Mouse (Mus musculus) urinary bladder, adult 2 months (tissue): ENCODE data around the gene Plcb4. TPM values are rescaled to one million over a fixed set of nuclear protein-coding genes. Genes with fewer than 3 reads are reported as not detected.

Experiments
- DNase-seq: peaks from one replicate; pipeline ENCODE4 v3.0.0; 2022; ENCODE audit warnings: low spot score
- polyA plus RNA-seq: library from polyadenylated mRNA; depleted of rRNA; stranded (reverse); fragments of >200 nt; gene quantifications from 2 replicates; pipeline ENCODE4 v1.2.3, GENCODE M21; 2012

Gene Plcb4
- polyA plus RNA-seq, 1 experiment, result 259 TPM

DNA sequence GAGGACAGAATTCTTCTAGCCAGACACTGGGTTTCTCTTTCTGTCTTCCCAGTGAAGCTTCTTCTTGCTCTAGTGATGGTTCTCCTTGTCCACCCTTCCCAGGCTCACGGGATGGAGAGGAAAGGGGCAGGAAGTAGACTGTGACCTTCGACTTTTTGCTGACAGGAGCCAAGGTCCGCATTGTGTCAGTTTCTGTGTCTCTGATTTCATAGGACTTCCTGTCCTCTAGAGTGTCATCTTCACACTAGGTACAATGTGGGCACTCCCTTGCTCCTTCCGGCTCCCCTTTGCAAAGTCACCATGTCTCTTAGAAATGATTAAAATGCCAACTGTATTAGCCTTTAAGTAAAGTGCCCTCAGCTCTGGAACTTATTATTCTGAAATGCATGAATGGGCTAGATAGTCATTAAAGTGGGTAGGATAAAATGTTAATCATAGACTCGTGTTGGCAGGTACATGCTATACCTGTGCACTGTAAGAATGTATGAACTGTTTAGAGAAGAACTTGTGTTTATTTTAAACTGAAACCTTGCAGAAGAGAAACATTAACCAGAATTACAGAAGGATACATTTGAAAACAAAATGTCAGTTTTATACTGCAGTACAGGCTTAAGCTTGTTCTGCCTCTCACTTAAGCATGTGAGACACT lies 152.8 kb downstream of the Plcb4 start:
- DNase-seq, result no peak

DNA sequence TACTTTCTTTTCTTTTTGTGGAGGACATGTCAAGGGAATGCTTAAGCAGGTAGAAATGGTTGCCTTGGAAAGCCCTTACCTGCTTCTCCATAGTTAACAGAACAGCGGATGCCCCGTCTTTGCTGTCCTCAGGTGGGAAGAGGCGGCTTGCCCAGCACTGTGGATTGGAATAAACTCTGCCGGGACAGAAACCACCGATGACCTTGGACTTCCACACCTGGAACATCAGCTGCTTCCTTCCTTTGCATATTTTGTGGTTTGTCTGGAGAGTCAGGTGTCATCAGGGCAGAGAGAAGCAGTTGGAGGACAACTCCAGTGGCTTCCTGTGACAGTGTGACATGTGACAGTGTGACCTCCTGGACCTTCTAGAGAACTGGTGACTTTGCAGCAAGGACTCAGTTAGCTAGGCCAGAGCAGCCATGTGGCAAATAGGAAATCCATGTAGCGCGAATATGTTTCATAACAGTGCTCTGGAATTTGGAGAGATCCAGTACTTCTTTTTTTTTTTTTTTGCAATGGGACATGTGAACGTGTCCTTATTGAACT lies 154.0 kb downstream of the Plcb4 start:
- DNase-seq, result no peak

- no peak for DNase-seq
Measured at GRCm38 (mm10) chr2:135820691-135821090, 161.9 kb downstream of the Plcb4 start.

- DNase-seq, result no peak
Measured at GRCm38 (mm10) chr2:135823690-135824089, 164.9 kb downstream of the Plcb4 start.

DNA sequence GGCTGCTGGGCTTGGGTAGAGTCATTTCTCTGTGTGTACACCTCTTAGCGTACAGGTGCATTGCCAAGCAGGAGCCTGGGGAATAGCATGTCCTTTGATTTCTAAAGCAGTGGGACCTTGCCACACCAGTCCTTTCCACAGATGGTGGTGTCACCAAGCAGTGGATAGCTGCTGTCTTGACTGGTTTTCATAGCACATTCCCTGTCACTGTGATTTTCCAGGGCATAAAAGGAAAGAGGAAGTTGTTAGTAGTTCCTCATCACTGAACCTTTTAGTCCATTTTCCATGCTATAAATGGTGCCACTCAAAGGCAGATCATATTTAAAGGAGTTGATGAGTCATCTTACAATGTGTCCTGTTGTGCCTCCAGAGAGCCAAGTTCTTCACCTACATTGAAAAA lies 165.9 kb downstream of the Plcb4 start:
- no peak for DNase-seq

- no peak for DNase-seq
Measured at GRCm38 (mm10) chr2:135825645-135826044, 166.8 kb downstream of the Plcb4 start.

DNA sequence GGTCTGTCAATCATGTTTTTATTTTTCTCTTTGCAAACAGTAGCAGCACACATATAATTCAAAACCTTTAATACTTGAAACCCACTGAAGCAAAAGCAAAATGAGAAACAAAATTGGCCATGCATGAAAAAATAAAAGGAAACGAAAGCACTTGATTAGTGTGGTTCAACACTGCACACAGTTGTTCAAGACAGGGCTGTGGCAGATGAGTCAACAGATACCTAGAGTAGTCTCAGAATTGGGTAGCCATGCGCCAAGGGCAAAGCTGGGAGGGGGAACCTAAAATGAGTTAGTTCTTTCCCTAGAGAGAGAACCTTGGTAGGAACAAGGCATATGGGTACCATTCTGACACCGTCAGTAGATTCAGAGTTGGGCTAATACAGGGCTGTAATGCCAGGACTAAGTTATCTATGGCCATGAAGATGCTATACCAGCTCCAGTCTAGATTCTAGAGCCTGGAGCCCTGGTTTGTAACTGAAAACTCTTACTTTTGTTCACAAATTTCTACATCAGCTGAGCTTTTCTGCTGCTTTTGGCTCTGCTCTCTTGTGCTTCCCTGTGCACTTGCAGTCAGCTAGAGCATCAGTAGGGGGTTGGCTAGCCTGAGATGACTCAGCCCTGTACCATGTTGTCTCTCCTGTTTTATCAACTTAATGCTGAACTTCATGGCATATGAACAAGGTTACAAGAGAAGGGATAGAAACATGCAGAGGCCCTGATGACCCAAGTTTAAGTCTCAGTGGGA lies 168.0 kb downstream of the Plcb4 start:
- DNase-seq, result no peak

GRCm38 (mm10) chr2:135828446-135828845 lies 169.6 kb downstream of the Plcb4 start:
- DNase-seq, result no peak

DNA sequence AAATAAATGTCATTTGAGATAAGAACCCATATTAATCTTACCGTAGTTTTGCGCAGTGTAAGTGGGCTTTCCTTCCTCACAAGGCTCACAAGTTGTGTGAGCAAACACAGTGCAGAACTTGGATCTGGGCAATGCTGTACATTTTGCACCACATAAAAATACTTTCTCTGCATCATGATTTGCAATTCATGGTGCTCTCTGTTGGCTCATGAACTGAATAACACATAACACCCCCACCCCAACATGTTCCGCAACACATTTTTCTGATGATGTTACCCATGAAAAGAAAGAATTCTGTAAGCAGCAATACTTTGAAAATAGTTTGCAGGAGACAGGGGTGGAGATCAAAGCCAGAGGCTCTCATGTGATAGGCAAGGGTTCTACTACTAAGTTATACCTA lies 174.9 kb downstream of the Plcb4 start:
- DNase-seq, result no peak

DNA sequence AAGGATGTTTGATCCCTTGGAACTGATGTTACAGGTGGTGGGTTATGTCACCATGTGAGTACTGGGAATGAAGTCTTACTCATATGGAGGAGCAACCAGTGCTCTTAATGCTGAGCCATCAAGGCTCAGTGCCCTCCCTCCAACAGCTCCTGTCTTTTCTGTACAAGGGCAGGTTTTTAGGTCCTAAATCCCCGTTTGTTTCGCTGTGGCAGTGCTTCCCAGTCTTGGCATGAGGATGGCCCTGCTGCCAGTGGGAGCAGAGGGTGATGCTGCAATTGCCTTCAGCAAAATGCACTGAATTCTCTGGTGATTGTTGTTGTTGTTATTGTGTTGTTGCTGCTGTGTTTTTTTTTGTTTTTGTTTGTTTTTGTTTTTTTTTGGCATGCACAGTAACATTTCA lies 175.6 kb downstream of the Plcb4 start:
- DNase-seq, result no peak

- DNase-seq, result no peak
Measured at GRCm38 (mm10) chr2:135835911-135836310, 177.1 kb downstream of the Plcb4 start.

GRCm38 (mm10) chr2:135836426-135836825 lies 177.6 kb downstream of the Plcb4 start:
- DNase-seq, result no peak

GRCm38 (mm10) chr2:135837730-135838129 lies 178.9 kb downstream of the Plcb4 start:
- DNase-seq, result no peak

GRCm38 (mm10) chr2:135838135-135838534 lies 179.3 kb downstream of the Plcb4 start:
- DNase-seq, result no peak

DNA sequence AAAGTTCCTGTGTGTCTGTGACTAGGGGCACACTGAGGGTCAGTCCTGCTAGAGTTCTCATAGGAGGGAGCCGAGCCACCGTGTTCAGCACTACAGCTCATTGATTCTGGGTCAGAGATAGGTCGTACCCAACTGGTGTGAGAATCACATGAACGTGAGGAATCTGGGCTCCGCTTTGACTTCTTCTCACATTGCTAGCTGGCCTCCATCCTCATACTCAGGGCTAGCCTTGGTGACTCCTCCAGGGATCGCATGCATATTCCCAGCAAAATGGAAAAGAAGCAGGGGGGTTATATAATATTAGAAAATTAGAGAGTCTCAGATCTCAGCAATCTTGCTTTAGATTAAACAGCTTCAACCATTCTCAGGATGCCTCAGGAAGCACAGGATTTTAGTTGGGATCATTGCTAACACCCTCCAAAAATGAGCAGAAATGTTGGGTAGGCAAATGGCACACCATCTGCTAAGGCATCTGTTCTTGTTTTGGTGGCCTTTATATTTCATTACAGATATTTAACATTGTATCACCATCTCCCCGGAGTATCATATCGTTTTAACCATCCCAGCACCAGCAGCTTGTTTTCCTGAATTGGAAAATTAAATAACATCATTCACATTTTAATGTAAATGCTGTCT lies 180.0 kb downstream of the Plcb4 start:
- DNase-seq, result no peak

DNA sequence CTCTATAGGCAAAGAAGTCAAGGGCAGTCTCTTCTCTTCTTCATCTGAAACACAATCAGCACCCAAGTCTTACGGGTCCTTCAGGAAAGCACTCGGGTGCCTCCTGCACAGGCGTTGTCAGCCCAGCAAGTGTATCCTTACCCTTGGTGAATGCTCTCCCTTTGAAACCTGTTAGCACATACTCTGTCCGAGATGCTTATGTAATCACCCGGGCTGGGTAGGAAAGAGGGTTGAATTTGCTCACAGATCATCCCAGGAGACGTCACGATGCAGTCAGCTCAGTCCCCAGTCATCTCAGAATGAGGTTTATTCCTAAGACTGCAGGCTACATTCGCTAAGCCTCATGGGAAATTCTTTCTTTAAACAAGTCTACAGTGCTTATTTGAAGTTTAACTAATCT lies 184.9 kb downstream of the Plcb4 start:
- DNase-seq, result no peak

DNA sequence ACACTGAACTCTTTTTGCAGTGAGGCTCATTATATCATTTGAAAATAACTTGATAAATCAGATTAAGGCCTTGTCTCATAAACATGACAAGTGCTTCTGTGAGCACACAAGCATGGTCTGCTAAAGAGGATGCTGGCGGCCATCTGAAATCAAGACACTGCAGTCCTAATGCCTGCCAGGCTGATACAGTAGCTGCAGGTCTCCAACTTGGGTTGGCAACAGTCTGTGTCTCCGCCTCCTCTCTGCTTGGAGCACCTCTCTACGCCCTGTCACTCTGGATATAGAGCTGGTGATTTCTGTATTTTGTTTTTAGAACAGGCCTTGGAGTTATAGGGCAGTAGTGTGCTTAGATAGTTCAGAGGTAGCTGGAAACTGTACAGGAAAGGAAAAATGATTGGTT lies 188.1 kb downstream of the Plcb4 start:
- no peak for DNase-seq

GRCm38 (mm10) chr2:135847738-135848137 lies 188.9 kb downstream of the Plcb4 start:
- no peak for DNase-seq

DNA sequence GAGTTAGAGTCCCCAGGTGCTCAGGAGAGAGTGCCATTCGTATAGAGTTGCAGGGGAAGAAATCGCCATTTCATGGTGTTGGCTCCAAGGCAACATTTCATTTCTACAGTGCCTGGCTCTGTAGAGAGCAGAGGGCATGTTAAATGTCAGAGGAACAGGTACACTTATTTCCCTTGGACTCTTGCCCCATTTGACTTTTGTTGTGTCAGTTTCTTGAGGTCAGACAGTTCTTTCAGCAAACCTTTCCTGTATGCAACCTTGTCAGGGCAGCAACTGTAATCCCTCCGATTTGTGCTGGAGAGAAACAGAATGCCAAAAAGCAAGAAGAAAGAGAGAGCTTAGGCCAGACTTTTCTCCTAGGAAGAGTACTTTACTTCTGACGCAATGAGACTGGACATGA lies 189.4 kb downstream of the Plcb4 start:
- no peak for DNase-seq

- no peak for DNase-seq
Measured at GRCm38 (mm10) chr2:135851964-135852363, 193.2 kb downstream of the Plcb4 start.

DNA sequence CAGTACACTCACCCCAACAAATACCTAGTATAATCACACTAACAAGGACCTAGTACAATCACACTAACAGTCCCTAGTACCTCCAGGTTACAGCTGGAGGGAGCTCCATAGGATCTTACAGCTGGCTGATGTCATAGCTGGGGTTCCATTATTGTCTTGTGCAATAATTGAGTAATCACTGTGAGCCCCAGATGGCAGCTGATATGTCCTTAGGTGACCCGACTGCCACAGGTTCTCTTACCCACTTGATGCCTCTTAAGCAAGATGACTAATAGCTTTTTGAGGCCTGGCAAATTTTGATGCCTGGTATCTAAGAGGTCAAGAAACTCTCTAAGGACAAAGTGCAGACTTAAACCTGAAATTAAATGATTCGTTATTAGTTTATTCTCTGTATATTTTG lies 194.3 kb downstream of the Plcb4 start:
- no peak for DNase-seq

DNA sequence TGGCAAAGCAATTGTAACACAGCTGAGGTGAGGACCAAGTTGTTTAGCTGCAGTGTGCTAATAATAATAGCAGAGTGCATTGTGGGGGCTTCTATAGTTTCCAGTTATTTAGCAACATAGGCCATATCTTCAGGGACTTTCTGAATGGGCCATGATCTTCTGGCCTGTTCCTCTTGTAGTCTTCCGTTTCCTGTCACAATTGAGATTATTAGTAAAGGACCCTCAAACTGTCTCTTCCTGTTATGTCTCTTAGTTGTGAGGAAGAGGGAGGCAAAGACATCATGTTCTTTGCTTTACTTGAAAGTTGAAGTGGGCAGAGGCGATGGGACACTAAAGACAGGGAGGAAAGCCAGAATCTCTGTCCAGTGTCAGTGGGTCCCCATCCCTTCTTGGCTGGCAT lies 195.2 kb downstream of the Plcb4 start:
- DNase-seq, result no peak
